Mouse (Mus musculus): ENCODE data around the gene Tns3. TPM values are rescaled to one million over a fixed set of nuclear protein-coding genes. Genes with fewer than 3 reads are reported as not detected.

Gene Tns3
- total RNA-seq, 2 experiments from 2014 or later, result 33.5 to 34.4 TPM

- no peak for DNase-seq (ENCODE audit: low spot score in 2 of 2)
These were observed 12.1 kb downstream of the Tns3 start for GRCm38 (mm10) chr11:8652116-8652714.

DNA sequence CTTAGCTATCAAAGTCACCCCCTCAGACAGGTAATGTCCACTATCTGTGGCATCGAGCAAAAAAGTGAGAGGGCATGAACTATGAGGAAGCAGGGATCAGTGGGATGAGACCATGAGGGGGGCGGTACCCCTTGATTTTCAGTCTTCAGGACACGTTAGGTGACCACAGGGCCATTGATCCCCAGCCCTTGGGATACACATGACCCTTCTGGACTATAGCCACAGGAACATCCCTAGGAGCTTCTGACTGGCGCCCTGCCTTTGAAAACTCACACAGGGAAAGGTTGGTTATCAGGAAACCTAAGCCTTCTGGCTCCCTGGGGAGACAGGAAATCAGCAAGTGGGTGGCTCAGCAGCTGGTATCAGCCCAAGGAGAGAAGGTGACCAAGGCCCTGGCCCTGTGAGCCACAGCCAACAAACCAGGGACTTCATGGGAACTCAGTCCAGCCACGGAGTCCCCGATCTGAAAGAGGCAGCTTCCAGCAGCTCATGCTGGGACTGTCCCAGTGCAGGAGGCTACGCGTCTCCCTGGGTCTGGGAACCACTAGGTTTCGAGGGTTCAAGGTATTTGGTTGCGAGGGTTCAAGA lies 12.8 kb downstream of the Tns3 start:
- DNase-seq (ENCODE audit: low spot score in 2 of 2), result no peak

- no peak for DNase-seq (ENCODE audit: low spot score in 2 of 2)
These were observed 18.7 kb downstream of the Tns3 start for GRCm38 (mm10) chr11:8645609-8646008.

DNA sequence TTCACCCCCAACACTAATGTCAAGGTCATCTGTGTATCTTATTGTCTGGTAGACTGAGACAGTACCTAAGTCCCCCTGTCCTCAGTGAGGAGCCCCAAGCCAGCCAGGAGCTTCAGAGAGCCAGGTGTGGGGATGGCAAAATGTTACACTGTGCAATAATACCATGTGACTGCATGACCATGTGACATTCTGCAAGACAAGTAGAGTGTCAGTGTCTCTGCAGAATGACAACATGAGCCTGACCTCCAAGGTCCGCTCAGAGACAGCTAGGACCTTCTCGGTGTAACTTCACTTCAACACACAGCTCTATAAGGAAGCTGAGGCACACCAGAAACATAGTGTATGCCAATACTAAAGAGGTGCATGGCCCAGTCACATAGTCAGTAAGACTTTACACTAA lies 20.1 kb downstream of the Tns3 start:
- no peak for DNase-seq (ENCODE audit: low spot score in 2 of 2)

- DNase-seq (ENCODE audit: low spot score in 2 of 2), result no peak
These were observed 22.6 kb downstream of the Tns3 start for GRCm38 (mm10) chr11:8641634-8642277.

GRCm38 (mm10) chr11:8639726-8640125 lies 24.6 kb downstream of the Tns3 start:
- DNase-seq (ENCODE audit: low spot score in 2 of 2), result no peak

GRCm38 (mm10) chr11:8639007-8639718 lies 25.2 kb downstream of the Tns3 start:
- DNase-seq (ENCODE audit: low spot score in 2 of 2), result no peak

DNA sequence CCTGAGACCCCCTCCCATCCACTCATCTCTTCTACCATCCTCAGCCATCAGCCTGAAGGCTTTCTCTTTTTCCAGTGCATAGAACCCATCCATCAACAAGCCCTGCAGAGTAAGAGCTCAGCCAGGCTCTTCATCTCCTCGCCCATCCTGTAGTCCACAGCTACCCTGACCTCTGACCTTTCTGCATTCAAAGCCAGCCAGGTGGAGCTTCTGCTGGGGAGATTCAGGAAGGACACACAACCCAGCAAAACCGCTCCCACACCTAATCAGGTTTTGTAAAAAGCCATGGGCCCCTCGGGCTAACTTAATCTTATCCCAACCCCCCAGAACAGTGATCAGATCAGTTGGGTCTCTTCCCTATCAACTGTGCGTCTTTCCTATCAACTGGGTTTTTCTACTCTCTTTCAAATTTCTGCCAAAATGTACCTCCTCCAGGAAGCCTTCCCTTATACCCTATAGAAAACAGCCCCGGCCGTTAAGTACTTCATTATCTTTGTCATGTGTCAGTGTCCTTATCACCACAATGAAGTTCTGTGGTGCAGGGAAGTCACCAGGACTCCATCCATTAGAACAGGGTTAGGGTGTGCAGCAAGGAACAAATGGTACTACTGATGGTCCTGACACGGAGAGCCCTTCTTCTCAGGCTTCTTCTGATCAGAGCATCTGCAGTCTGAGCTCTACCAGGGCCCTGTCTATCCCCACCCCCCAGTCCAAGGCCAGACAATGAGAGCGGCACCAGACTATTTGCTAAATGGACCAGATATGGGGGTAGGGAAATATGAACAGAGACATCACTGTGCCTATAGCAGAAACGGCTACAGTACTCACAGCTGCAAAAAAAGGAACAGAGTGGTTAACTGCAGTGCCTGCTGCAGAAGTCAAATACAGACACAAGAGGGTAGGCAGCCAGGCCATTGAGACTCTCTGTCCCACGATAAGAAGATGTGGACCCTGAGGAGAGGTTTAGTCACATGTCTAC lies 26.6 kb downstream of the Tns3 start:
- DNase-seq (ENCODE audit: low spot score in 2 of 2), result no peak

DNA sequence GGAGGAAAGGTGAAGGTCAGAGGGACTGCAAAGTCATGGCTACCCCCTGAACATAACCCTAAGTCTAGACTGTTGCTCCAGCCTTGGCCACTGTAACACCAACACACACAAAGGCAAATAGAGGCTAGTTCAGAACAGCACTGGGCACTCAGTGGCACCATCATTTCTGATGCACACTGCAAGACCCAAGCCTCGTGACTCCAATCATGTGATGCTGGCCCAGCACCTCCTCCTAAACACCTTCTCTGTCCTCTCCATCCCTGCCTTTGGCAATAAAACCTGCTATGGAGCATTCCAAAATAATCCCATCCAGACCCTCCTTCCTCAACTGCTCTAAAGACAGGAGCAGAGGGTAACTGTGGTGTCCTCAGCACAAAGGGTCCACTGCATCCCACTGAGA lies 27.7 kb downstream of the Tns3 start:
- DNase-seq (ENCODE audit: low spot score in 2 of 2), result no peak

DNA sequence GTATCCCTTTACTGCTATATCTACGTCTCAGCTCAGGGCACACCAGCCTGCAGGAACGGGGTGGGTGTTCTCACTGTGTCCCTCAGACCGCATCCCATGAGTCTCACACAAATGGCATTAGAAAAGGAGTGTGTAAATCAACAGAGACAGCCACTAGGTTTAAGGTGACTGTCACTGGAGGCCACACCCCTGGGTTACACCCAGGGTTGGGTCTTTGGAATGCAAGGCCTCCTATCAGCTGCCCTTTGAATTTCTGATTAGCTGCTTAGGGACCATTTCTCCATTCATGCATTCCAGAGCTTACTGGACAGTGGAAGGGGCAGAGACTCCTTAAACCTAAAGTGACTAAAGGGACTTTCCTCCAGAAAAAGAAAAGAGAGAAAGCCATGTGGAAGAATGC lies 28.6 kb downstream of the Tns3 start:
- no peak for DNase-seq (ENCODE audit: low spot score in 2 of 2)

DNA sequence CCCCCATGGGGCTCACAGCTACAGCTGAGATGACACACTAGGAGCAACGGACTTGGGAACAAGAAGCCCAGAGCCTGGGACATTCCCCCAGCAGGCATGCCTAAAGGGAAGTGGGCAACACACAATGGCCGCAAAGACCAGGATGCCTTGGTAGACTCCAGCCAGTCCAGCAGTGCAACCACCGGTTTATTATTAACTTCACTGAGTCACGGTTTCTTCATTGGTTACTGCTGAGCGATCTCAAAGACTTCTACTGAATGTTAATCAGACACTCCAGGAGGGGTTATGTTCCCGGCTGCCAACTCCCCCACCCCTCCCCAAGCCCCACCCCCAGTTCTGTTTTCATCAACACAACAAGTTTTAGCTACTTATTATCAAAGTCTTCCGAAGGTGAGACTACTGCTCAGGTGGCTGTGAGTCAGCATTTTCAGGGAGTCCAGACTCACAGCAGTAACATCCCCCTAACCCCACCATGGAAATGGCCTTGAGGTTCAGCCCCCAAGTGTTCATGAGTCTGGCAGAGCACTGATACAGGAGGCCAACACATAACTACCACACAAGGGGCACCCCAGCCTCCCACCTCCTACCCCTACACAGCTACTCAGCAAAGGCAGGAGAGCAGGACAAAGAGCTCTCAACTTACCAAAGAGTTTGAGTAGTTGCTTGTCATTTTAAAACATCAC lies 29.5 kb downstream of the Tns3 start:
- no peak for DNase-seq (ENCODE audit: low spot score in 2 of 2)

GRCm38 (mm10) chr11:8632163-8632562 lies 32.2 kb downstream of the Tns3 start:
- DNase-seq (ENCODE audit: low spot score in 2 of 2), result no peak

DNA sequence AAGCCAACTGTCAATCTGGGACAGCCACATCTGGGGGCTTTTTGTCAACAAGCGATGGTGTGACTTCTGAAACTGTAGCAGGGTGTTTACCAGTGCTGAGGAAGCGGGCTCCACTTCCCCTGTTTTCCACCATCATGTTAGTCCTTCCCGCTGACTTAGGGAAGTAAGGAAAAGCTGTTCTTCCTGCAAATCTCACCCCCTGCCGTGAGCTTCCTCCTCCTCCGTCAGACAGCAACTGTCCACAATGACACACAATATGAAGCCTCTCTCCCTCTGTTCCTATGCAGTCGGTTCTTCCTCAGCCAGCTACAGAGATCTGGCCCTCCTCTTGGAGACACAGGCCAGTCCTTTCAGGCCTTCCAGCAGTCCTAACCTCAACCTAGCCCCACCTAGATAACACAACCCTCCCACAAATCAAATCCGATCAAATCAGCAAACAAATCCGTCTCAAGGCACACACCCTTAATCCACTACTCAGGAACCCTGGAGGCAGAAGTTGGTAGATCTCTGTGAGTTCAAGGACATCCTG lies 34.4 kb downstream of the Tns3 start:
- no peak for DNase-seq (ENCODE audit: low spot score in 2 of 2)

GRCm38 (mm10) chr11:8629326-8629725 lies 35.0 kb downstream of the Tns3 start:
- DNase-seq (ENCODE audit: low spot score in 2 of 2), result no peak

DNA sequence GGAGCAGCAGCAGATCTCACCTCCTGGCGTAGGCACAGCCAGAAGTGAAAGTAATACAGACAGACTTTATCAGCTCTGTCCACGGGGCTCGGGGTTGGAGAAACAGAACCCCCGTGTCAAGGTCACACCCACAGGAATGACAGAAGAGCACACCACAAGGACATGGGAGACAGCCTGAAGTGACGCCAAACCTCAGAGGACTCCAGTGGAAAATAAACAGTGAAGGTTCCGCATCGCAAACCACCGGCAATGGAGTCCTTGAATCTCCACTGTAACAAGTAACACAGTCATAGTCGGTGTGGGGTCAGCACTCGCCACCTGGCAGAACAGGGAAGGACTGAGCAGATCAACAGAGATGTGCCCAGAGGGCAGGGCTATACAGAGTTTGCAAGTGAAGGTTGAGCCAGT lies 35.5 kb downstream of the Tns3 start:
- no peak for DNase-seq (ENCODE audit: low spot score in 2 of 2)

- DNase-seq (ENCODE audit: low spot score in 2 of 2), result no peak
These were observed 37.2 kb downstream of the Tns3 start for GRCm38 (mm10) chr11:8627156-8627555.

DNA sequence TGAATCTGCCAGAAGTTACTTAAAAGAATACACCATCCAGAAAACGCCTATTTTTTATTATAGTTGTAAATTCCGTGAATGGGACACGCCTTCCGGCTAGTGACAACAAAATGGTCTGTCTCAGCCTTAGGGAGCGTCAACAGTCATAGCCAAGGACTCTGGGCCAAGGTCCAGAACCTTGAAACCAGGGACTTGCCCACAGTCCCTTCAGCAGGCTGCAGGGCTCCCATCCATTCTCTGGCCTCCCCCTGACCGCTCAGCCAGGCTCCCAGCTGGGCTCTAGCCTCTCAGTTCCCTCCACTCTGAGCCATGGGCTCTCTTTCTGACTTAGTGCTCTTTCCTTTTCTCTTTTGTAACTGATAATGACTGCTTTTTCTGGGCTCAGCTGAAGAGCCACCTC lies 37.6 kb downstream of the Tns3 start:
- DNase-seq (ENCODE audit: low spot score in 2 of 2), result no peak

GRCm38 (mm10) chr11:8625915-8626604 lies 38.3 kb downstream of the Tns3 start:
- DNase-seq (ENCODE audit: low spot score in 2 of 2), result no peak

- no peak for DNase-seq (ENCODE audit: low spot score in 2 of 2)
These were observed 38.9 kb downstream of the Tns3 start for GRCm38 (mm10) chr11:8625451-8625850.
